Mouse (Mus musculus): ENCODE data around the gene Ccr1l1. TPM values are rescaled to one million over a fixed set of nuclear protein-coding genes. Genes with fewer than 3 reads are reported as not detected.

Ccr1l1 gene
- polyA plus RNA-seq, 1 experiment from 2014 or later = not detected

DNA sequence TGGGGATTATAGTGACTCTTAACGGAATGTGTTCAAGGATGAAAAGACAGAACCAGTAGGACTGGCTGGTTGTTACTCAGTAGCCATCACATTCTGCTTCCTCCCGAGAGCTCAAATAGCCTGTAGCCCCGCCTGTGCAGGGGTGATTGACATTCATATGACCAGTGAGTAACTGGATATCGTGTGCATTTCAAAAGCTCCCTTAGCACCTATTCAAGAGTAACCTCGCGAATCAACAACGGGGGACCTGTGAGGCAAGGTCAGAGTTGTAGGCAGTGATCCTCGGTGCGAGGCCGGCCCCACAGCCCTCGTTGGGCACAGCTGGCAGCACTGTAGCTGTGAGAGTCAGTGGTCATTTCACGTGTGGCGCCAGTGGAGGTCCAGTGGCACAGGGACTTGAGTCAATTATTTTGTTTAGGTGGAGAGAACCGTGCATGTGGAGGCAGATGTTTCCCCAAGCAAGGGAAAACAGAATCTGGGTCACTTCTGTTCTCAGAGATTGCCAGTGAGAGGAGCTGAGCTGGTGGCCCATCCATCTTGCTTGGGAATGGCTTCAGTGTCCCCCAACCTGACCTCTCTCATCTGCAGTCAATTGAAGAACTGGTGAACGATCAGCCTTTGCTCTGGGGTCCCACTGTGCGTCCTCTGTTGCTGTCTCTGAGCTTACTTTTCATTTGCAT is 50.8 kb downstream of the Ccr1l1 start:
- DNase-seq = no peak
- Histone ChIP-seq H3K9ac (no peak overlapping the region), H3K9me3 (ENCODE audit: low read depth, low read length) (no peaks in the 10 kb centered on the region; the same call in 1 of the 2 replicates), H3K4me2 (no peak overlapping the region), H3K27me3 (ENCODE audit: insufficient read depth, low read length) (no peaks in the 10 kb centered on the region), H3K36me3 (ENCODE audit: insufficient read depth) (no peaks in the 10 kb centered on the region), H3K27ac (ENCODE audit: low read depth) (no peak overlapping the region), H3K4me1 (ENCODE audit: insufficient read depth) (no peaks in the 10 kb centered on the region), H3K4me3 (ENCODE audit: low read depth, low read length) (no peak overlapping the region)
- TF ChIP-seq CTCF (IDR thresholded peaks at IDR 0.05; ENCODE audit: low read depth) = no peak
- ATAC-seq (ENCODE audit: insufficient read depth) = no peak
- 43% methylated on average over 16 of the region's 16 CpGs for WGBS

Other genes starting within 250 kb of the Ccr1l1 start
- gene Cxcr6, start 171.9 kb downstream of the Ccr1l1 start, polyA plus RNA-seq (2014; fragmentation: Nextera tagmentation; extraction: Ambion mirVana) = 0.25 and 0.28 TPM in 2 replicates
- 12.6 and 12.9 TPM in 2 replicates for gene Fyco1, start 126.5 kb downstream of the Ccr1l1 start, polyA plus RNA-seq (2014; fragmentation: Nextera tagmentation; extraction: Ambion mirVana)
- not detected in 2 replicates for gene Xcr1, start 116.4 kb downstream of the Ccr1l1 start, polyA plus RNA-seq (2014; fragmentation: Nextera tagmentation; extraction: Ambion mirVana)
- gene Ccr1, start 9.7 kb downstream of the Ccr1l1 start, polyA plus RNA-seq (2014; fragmentation: Nextera tagmentation; extraction: Ambion mirVana) = 4.0 TPM in 2 replicates
- not detected in 2 replicates for gene Ccr3, start 43.6 kb upstream of the Ccr1l1 start, polyA plus RNA-seq (2014; fragmentation: Nextera tagmentation; extraction: Ambion mirVana)
- 6.6 and 7.2 TPM in 2 replicates for gene Ccr2, start 123.5 kb upstream of the Ccr1l1 start, polyA plus RNA-seq (2014; fragmentation: Nextera tagmentation; extraction: Ambion mirVana)
- gene Ccr5, start 143.1 kb upstream of the Ccr1l1 start, polyA plus RNA-seq (2014; fragmentation: Nextera tagmentation; extraction: Ambion mirVana) = 0.37 and 1.7 TPM in 2 replicates